Mouse (Mus musculus) embryo, embryonic 11 days (tissue): Measurements from ENCODE around the gene Olfr1287.

Source experiments
- DNase-seq: peaks from one replicate; pipeline ENCODE4 v3.0.0-alpha.2; 2015

Olfr1287 gene

GRCm38 (mm10) chr2:111448842-111449241, at the start of gene Olfr1287:
TSS of gene Olfr1287 (plus strand) at chr2:111449142.
- DNase-seq: no peak

- DNase-seq: no peak
Measured at GRCm38 (mm10) chr2:111422931-111423330, 26.0 kb upstream of the Olfr1287 start, which contains the start of gene Olfr1286. TSS of gene Olfr1286 (minus strand) at chr2:111423115.

GRCm38 (mm10) chr2:111473801-111474200, 24.9 kb downstream of the Olfr1287 start, which contains the start of gene Olfr1288:
TSS of gene Olfr1288 (plus strand) at chr2:111474101.
- no peak for DNase-seq

- no peak for DNase-seq
Measured at GRCm38 (mm10) chr2:111480519-111480918, 31.6 kb downstream of the Olfr1287 start, which contains the start of gene Olfr1289. TSS of gene Olfr1289 (plus strand) at chr2:111480819.

- DNase-seq: no peak
Measured at GRCm38 (mm10) chr2:111493729-111494128, 44.8 kb downstream of the Olfr1287 start, which contains the start of gene Olfr1290. TSS of gene Olfr1290 (minus strand) at chr2:111493829.

- DNase-seq: no peak
Measured at GRCm38 (mm10) chr2:111496880-111497279, 47.9 kb downstream of the Olfr1287 start, which contains the start of gene Olfr1291-ps1. TSS of gene Olfr1291-ps1 (plus strand) at chr2:111497180.
